Comparison of ENCODE assay signal across 8 mouse cellular contexts in genomic region chr19:5109659-5110453, GRCm38 (mm10).
DNase-seq lines count a peak whose midpoint lies in the region; ATAC-seq lines count a peak whose summit lies in the region.
"Had no signal": no experiment of that assay in that cellular context is flagged by ENCODE, and none has a peak within 500 bp of the region (broad histone marks: within the 10 kb centered on the region; RNA-seq: fewer than 3 reads in every experiment).

No protein-coding gene starts in this region.

- DNase-seq in kidney, adult 9 months = peak; percentile 32
- no peak for DNase-seq in kidney, postnatal 14 days
- DNase-seq in 3T3-L1 (ENCODE audit: low read depth, low spot score) (peak; percentile 50), A20 (ENCODE audit: low read depth, low spot score) (peak; percentile 46)
- peak; percentile 60 for DNase-seq in induced T-regulatory cell, adult 2 months (ENCODE audit: low read depth)
- DNase-seq in frontal cortex, postnatal 25 days (ENCODE audit: low spot score in 2 of 2) = no peak
- DNase-seq: gastrocnemius, postnatal 10 days had no signal

- no peak for ATAC-seq in frontal cortex, adult (ENCODE audit: low TSS enrichment)

Comparison
In these comparisons a context has a peak if more than half of its experiments do, and no peak if none do; other contexts are left out.
1. DNase-seq: peak in kidney, adult 9 months (single experiment), 3T3-L1 (single experiment), A20 (single experiment) and induced T-regulatory cell, adult 2 months (single experiment); none in kidney, postnatal 14 days (single experiment) and frontal cortex, postnatal 25 days (0 of 2).